Mouse (Mus musculus) thymus, adult 2 months (tissue): ENCODE data around the gene Zfp346.

Experiments
- CTCF ChIP-seq: fragments of 200-500 bp; IDR thresholded peaks from 2 replicates; pipeline ENCODE4 v1.5.1; 2012; ENCODE audit warnings: mild to moderate bottlenecking, control low read depth, low read length, moderate library complexity, borderline replicate concordance; ENCODE audit not compliant: control insufficient read depth, poor library complexity, insufficient read depth; ENCODE audit errors: extremely low read depth
- POLR2A ChIP-seq: fragments of 200-500 bp; IDR thresholded peaks from 2 replicates; pipeline ENCODE4 v1.6.1; 2012; ENCODE audit warnings: mild to moderate bottlenecking, low read length, control low read depth, moderate library complexity; ENCODE audit not compliant: control insufficient read depth, poor library complexity, insufficient read depth; ENCODE audit errors: extremely low read depth

DNA sequence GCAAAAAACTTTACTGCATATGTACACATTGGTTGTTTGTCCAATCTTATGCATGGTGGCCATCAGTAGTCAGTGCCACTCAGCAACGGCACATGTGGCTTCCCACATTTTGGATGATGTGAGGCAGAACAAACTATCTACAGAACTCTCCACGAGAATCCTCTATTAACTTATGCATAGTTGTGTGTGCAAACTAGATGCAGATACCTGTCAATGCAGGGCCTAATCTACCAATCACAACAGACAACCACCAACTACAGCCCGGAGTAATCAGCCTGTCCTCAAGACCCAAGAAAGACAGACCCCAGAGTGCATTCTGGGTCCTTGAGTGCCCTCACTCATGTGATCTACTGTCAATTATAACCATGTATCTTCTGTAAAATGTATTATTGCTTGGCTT, 2.7 kb upstream of the Zfp346 start:
- TF ChIP-seq CTCF (no peak), POLR2A (no peak)
